Mouse (Mus musculus): ENCODE results near the gene Robo2.

GRCm38 (mm10) chr16:74313222-74313621 is 98.4 kb downstream of the Robo2 start:
- no peak for TF ChIP-seq KAT2A (conservative IDR thresholded peaks at IDR 0.05; ENCODE audit: low read depth, low read length)
- TF ChIP-seq POLR2A (IDR thresholded peaks at IDR 0.05; ENCODE audit: control insufficient read depth in 1 of 2, insufficient read depth in 1 of 2, low read depth in 1 of 2, low read length in 2 of 2, poor library complexity in 1 of 2) = no peak
- TF ChIP-seq CTCF (IDR thresholded peaks at IDR 0.05 in 2 of 3, conservative IDR thresholded peaks at IDR 0.05 in 1 of 3; ENCODE audit: control insufficient read depth in 1 of 3, insufficient read depth in 1 of 3, low read depth in 2 of 3, low read length in 3 of 3, poor library complexity in 1 of 3, severe bottlenecking in 1 of 3) = no peak
- no peak for TF ChIP-seq SIN3A (IDR thresholded peaks at IDR 0.05; ENCODE audit: low read length)
- no peak for TF ChIP-seq ZC3H11A (IDR thresholded peaks at IDR 0.05; ENCODE audit: low read depth, low read length)
- no peak for TF ChIP-seq POLR2AphosphoS2 (IDR thresholded peaks at IDR 0.05; ENCODE audit: low read length)
- no peak for TF ChIP-seq RAD21 (IDR thresholded peaks at IDR 0.05; ENCODE audit: low read depth, low read length)
- TF ChIP-seq ZNF384 (IDR thresholded peaks at IDR 0.05; ENCODE audit: low read depth, low read length) = no peak
- no peak for TF ChIP-seq HCFC1 (IDR thresholded peaks at IDR 0.05; ENCODE audit: low read depth, low read length)
- TF ChIP-seq EP300 (IDR thresholded peaks at IDR 0.05; ENCODE audit: low read depth in 1 of 2, low read length in 2 of 2) = no peak

Data from MEL (cell line).